In genomic region chr2:129918141-129918790, GRCm38 (mm10) we compare ENCODE assay signal across 13 mouse cellular contexts.
"Had no signal": no experiment of that assay in that cellular context is flagged by ENCODE, and none has a peak within 500 bp of the region (broad histone marks: within the 10 kb centered on the region; RNA-seq: fewer than 3 reads in every experiment).

No protein-coding gene starts in this region.

- H3K9me3 ChIP-seq: midbrain, embryonic 10.5 days; midbrain, embryonic 15.5 days had no signal

- ATAC-seq: lung, postnatal 0 days; midbrain, embryonic 15.5 days had no signal

- H3K4me2 ChIP-seq: limb, embryonic 13.5 days; midbrain, embryonic 15.5 days had no signal

- H3K4me3 ChIP-seq: limb, embryonic 13.5 days; midbrain, embryonic 10.5 days; midbrain, embryonic 15.5 days had no signal

- H3K27me3 ChIP-seq: limb, embryonic 13.5 days; midbrain, embryonic 15.5 days had no signal

- H3K36me3 ChIP-seq: limb, embryonic 13.5 days; midbrain, embryonic 10.5 days; midbrain, embryonic 15.5 days had no signal

- DNase-seq: kidney, postnatal 36 days; layer of hippocampus, adult 9-11 months; layer of hippocampus, postnatal 36 days; lung, adult 18-20 months; lung, postnatal 4 days; right cerebral cortex, postnatal 14 days; thymus, postnatal 36 days had no signal

- H3K27ac ChIP-seq: kidney, postnatal 0 days; limb, embryonic 13.5 days; liver, embryonic 14.5 days; midbrain, embryonic 10.5 days; midbrain, embryonic 15.5 days had no signal

- H3K9ac ChIP-seq: limb, embryonic 13.5 days; liver, embryonic 14.5 days; midbrain, embryonic 15.5 days had no signal

- H3K4me1 ChIP-seq: limb, embryonic 13.5 days; midbrain, embryonic 15.5 days had no signal
